Mouse (Mus musculus) erythroblast, embryonic 14.5 days (primary cell): ENCODE data around the gene 4930467E23Rik.
"Not testable (repeated sequence)": the region's sequence is repeated elsewhere in the genome, so short reads cannot be mapped to it uniquely, and the experiment has no call there.

Experiments used
- GATA1 ChIP-seq: IDR thresholded peaks from 2 replicates; pipeline ENCODE4 v1.6.1; 2012; ENCODE audit warnings: low read length, inconsistent platforms, mixed read lengths
- TAL1 ChIP-seq: IDR thresholded peaks from 3 replicates; pipeline ENCODE4 v1.6.1; 2012; ENCODE audit warnings: low read length, inconsistent platforms, mixed read lengths

DNA sequence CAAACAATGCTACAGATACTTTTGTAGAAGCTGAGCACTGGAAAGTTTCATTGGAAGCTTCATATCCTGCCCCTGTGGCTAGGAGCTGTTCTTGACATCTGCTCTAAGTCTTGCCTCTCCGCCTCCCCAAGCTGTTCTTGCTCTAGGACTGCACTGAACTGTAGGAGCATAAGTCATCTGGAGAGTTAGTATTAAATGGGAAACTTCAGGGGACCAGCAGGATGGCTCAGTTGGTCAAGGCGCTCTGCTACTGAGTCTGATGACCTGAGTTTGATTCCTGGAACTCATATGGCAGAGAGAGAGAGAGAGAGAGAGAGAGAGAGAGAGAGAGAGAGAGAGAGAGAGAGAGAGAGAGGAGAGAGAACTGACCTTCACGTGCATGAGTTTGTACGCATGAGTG is 16.6 kb upstream of the 4930467E23Rik start:
- not testable (repeated sequence) for TF ChIP-seq TAL1, GATA1
